Mouse (Mus musculus) kidney, embryonic 14.5 days (tissue): ENCODE measurements around the gene Rhbdd1. TPM values are rescaled to one million over a fixed set of nuclear protein-coding genes. Genes with fewer than 3 reads are reported as not detected.

Experiments
- ATAC-seq: fragments of 200-750 bp; cut with Nextera tagmentation; 2 replicates; pipeline ENCODE4 v1.8.0; 2017; ENCODE audit warnings: moderate number of reproducible peaks, mild to moderate bottlenecking, moderate TSS enrichment, moderate library complexity; ENCODE audit not compliant: low FRiP score, low TSS enrichment
- H3K27ac ChIP-seq: fragments of 300-500 bp; sonication (generic); 2 replicates; pipeline ENCODE4 v1.5.1; 2014; ENCODE audit warnings: low read depth, mild to moderate bottlenecking, low read length, moderate library complexity, mixed read lengths
- H3K27me3 ChIP-seq: fragments of 300-500 bp; sonication (generic); 2 replicates; pipeline ENCODE4 v1.6.1; 2014; ENCODE audit warnings: mild to moderate bottlenecking, low read length; ENCODE audit not compliant: control insufficient read depth, insufficient read depth
- H3K36me3 ChIP-seq: fragments of 300-500 bp; sonication (generic); 2 replicates; pipeline ENCODE4 v1.6.1; 2014; ENCODE audit warnings: low read length, mixed read lengths; ENCODE audit not compliant: control insufficient read depth, insufficient read depth
- H3K4me1 ChIP-seq: fragments of 300-500 bp; sonication (generic); 2 replicates; pipeline ENCODE4 v1.6.1; 2014; ENCODE audit warnings: low read length, mixed read lengths; ENCODE audit not compliant: control insufficient read depth, insufficient read depth
- H3K4me2 ChIP-seq: fragments of 300-500 bp; sonication (generic); replicated peaks from 2 replicates; pipeline ENCODE4 v1.6.1; 2014; ENCODE audit warnings: low read depth, mild to moderate bottlenecking, low read length
- H3K4me3 ChIP-seq: fragments of 300-500 bp; sonication (generic); 2 replicates; pipeline ENCODE4 v1.5.1; 2014; ENCODE audit warnings: mild to moderate bottlenecking, low read length
- H3K9ac ChIP-seq: fragments of 300-500 bp; sonication (generic); 2 replicates; pipeline ENCODE4 v1.6.1; 2014; ENCODE audit warnings: low read depth, mild to moderate bottlenecking, low read length, moderate library complexity
- H3K9me3 ChIP-seq: fragments of 300-500 bp; sonication (generic); 2 replicates; pipeline ENCODE4 v1.6.1; 2016; ENCODE audit warnings: low read length; ENCODE audit not compliant: control insufficient read depth
- WGBS: fragments of 180-500 bp; shearing (Covaris S2); extraction: QIAGEN DNeasy Blood & Tissue Kit; methylation state at CpG from one replicate; pipeline ENCODE4 v1.1.7; 2014; 5-methylcytosine and 5-hydroxymethylcytosine counted together
- polyA plus RNA-seq: library from polyadenylated mRNA; unstranded; fragments of >200 nt; fragmentation: Nextera tagmentation; extraction: Ambion mirVana; gene quantifications from 2 replicates; pipeline ENCODE4 v1.2.1, GENCODE M21; 2014

Rhbdd1 gene
- polyA plus RNA-seq, 1 experiment from 2014 or later = 7.0 TPM

DNA sequence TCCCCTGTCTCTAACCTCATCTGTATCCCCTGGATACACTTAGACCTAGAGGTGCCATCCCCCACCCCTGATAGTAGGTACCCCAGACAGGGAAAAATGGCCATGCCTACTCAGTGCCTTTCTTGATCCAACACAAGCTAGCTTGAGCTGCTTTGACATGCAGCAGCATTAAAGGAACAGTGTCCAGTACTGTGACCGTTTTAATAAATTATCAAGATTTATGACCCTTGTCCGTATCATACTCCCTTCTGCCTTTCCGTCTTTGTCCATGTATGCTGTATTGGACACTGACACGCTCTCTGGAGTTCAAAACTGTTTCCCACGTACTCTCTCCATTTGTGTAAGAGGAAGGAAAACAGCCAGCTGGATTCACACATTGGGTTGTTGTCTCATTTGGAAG is 111.5 kb downstream of the Rhbdd1 start:
- Histone ChIP-seq H3K4me1 (no peaks in the 10 kb centered on the region; the same call in 1 of the 2 replicates), H3K4me3 (no peak overlapping the region), H3K27ac (no peak overlapping the region), H3K9me3 (no peaks in the 10 kb centered on the region), H3K9ac (no peak overlapping the region), H3K36me3 (no peaks in the 10 kb centered on the region), H3K27me3 (no peaks in the 10 kb centered on the region), H3K4me2 (no peak overlapping the region)
- ATAC-seq = peak; percentile 64; the same call in 1 of the 2 replicates
- 27% methylated on average over 5 of the region's 5 CpGs for WGBS

DNA sequence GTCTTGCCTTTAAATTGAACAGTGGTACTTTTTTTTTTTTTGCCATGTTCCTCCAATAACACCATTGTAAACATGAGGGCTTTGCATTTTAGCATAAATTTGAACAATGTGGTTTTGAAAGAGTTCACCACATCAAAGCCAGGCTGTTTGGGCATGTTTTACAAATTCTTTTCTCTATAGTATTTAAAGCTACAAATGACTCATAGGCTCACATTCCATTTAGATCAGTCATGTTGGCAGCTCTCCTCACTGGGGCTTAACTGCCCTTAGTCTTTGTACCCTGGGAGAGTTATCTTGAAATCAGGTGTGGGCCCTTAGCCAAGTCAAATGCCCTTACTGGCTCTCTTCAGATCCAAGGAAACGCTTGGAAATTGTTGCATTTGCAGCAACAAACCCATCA is 112.8 kb downstream of the Rhbdd1 start:
- no peak overlapping the region; the same call in 1 of the 2 replicates for H3K27ac ChIP-seq
- peak; percentile 53; the same call in 1 of the 2 replicates for ATAC-seq

DNA sequence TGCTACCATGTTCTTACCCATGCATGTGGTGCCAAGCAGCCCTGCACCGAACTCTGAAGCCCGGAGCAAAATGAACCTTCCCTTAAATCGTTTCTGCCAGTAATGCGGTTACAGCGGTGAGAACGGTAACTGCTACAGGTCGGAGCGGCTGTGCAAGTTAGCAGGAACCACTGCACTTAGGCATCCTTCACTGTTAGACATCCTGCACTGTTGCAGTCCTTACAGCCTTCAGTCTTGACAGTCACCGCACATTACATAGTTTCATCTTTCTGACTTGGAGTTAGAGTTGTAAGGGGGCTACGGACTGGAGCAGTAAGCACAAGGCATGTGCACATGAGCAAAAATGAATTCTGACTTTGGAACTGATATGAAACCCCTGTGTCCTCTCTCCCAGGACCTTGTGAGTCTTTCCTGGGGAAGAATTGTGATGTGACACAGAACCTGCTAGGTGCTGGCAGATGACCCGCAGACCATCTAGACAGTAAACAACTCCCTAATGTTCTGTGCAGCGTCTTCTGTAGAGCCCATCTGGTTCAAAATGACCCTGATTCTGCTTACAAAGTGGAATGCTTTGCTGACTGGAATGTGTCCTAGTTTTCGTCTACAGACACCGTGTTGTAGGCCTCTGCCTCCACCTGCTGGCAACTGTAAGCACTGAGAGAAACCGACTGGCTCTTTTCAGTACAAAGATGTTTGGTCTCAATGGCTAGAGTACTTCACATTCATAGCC is 116.8 kb downstream of the Rhbdd1 start:
- peak; percentile 71 for ATAC-seq
- H3K4me2 ChIP-seq = no peak overlapping the region
- H3K4me3 ChIP-seq = no peak overlapping the region
- H3K4me1 ChIP-seq = no peaks in the 10 kb centered on the region
- H3K27me3 ChIP-seq = no peaks in the 10 kb centered on the region
- H3K9me3 ChIP-seq = no peaks in the 10 kb centered on the region
- WGBS = 64% methylated on average over 15 of the region's 15 CpGs
- no peak overlapping the region for H3K9ac ChIP-seq
- H3K36me3 ChIP-seq = no peaks in the 10 kb centered on the region
- H3K27ac ChIP-seq = no peak overlapping the region

More for the DNA sequence above, 112.8 kb downstream of the Rhbdd1 start:
- no peak overlapping the region for H3K4me3 ChIP-seq
- H3K36me3 ChIP-seq = no peaks in the 10 kb centered on the region
- no peak overlapping the region for H3K4me2 ChIP-seq
- H3K27me3 ChIP-seq = no peaks in the 10 kb centered on the region
- WGBS = 33% methylated on average over 1 of the region's 1 CpGs
- H3K9ac ChIP-seq = no peak overlapping the region
- H3K9me3 ChIP-seq = no peaks in the 10 kb centered on the region
- no peaks in the 10 kb centered on the region; the same call in 1 of the 2 replicates for H3K4me1 ChIP-seq

DNA sequence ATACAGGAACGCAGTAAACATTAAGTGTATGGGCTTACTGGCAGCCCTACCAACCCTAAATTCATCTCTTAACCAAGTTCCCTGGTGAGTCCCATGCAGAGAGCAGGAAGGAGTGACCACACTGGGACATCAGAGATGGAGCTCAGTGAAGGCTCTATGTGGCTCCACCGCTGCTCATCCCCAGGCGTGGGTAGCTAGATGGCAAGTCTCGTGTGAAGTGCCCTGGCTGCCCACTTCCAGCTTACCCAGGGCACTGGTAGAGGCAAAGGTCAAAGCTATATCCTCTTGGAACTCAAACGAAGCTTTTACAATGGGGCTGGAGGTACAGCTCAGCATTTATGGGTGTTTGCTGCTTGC is 117.4 kb downstream of the Rhbdd1 start:
- no peak overlapping the region for H3K27ac ChIP-seq
- H3K27me3 ChIP-seq = no peaks in the 10 kb centered on the region
- no peak; the same call in 1 of the 2 replicates for ATAC-seq
- H3K36me3 ChIP-seq = no peaks in the 10 kb centered on the region
- no peaks in the 10 kb centered on the region for H3K9me3 ChIP-seq
- H3K4me1 ChIP-seq = no peaks in the 10 kb centered on the region
- H3K9ac ChIP-seq = no peak overlapping the region
- H3K4me3 ChIP-seq = no peak overlapping the region
- WGBS = 79% methylated on average over 5 of the region's 5 CpGs
- no peak overlapping the region for H3K4me2 ChIP-seq

DNA sequence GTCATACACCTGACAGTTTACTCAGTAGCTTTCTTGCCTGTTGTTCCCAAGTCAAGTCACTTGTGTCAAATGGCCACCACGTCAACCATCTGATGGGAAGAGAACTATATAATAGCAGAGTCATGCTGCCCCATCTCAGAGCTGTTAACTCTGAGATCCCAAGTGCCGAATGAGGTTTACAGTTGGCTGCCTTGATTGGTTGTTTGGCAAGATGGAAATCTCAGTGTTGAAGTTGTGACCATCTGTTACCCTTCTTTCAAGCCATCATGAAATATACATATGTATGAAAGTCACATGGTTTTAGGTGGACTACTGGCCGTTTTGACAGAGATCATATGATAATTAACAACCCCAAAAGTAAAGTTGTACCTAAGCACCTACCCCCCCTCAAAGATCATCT is 121.0 kb downstream of the Rhbdd1 start:
- Histone ChIP-seq H3K36me3 (no peaks in the 10 kb centered on the region), H3K27ac (no peak overlapping the region), H3K4me2 (no peak overlapping the region), H3K9ac (no peak overlapping the region), H3K27me3 (no peaks in the 10 kb centered on the region), H3K4me1 (no peaks in the 10 kb centered on the region), H3K9me3 (no peaks in the 10 kb centered on the region), H3K4me3 (no peak overlapping the region)
- ATAC-seq = no peak
- WGBS = 77% methylated on average over 3 of the region's 3 CpGs

DNA sequence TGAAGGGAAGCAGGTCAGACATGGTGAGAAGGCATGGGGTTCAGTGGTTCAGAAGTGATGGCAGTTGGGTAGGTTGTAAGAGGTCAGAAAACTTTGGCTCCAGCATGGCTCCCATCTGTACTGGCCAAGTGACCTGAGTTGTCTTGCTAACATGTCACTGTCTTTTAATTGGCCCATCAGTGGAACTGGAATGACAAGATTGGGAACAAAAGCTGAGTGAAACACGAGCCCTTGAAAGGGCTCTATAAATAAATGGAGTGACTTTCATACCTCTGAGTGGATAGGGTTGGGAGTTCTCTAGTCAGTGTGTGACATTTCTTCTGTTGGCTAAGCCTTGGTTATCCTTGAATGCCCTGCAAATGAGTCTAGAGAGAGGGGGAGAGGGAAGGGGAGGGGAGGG is 123.9 kb downstream of the Rhbdd1 start:
- no peak for ATAC-seq
- H3K4me3 ChIP-seq = no peak overlapping the region
- H3K4me2 ChIP-seq = no peak overlapping the region
- H3K9ac ChIP-seq = no peak overlapping the region
- no peak overlapping the region for H3K27ac ChIP-seq
- no peaks in the 10 kb centered on the region for H3K36me3 ChIP-seq
- no peaks in the 10 kb centered on the region for H3K9me3 ChIP-seq
- no peaks in the 10 kb centered on the region for H3K27me3 ChIP-seq
- WGBS = 39% methylated on average over 1 of the region's 1 CpGs
- H3K4me1 ChIP-seq = no peaks in the 10 kb centered on the region

DNA sequence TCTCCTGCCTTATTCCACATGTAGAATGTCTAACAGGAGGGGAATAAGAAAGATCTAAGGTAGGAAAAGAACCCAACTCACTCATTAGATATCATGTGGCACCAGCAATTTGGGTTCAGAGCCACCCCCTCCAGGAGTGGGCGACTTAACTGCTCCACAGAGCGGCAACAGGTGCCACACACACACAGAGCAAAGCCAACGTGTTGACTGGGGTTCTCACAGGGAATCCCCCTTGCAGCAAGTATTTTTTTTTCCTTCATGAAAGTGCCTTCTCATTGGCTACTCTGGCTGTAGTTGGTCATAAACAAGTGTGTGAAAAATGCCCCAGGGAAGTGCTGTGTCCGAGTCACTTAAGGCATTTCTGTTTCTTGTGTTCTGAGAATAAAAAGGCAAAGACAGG is 127.3 kb downstream of the Rhbdd1 start:
- ATAC-seq = no peak
- Histone ChIP-seq H3K4me2 (no peak overlapping the region), H3K27ac (no peak overlapping the region), H3K4me3 (no peak overlapping the region), H3K9ac (no peak overlapping the region), H3K27me3 (no peaks in the 10 kb centered on the region), H3K36me3 (no peaks in the 10 kb centered on the region), H3K4me1 (no peaks in the 10 kb centered on the region), H3K9me3 (no peaks in the 10 kb centered on the region)
- 41% methylated on average over 4 of the region's 4 CpGs for WGBS

DNA sequence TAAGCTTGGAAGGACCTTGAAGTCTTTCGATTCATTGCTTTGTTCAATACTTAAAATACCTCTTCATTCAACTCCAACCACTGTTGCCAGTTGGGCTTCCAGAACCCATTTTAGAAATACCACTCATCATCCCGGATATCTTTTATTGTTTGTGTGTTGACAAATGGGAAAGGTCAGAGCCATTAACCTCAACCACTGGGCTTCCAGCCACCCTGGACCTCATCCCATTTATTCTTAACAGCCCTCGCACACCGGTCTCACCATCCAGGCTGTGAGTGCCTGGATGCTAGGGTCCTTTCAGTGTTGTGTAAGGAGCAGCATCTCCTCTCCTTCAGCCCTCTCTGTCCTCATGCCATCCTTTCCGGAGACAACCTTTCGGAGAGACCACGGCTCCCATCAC is 129.8 kb downstream of the Rhbdd1 start:
- no peaks in the 10 kb centered on the region for H3K27me3 ChIP-seq
- H3K9ac ChIP-seq = no peak overlapping the region
- ATAC-seq = no peak
- H3K4me1 ChIP-seq = no peaks in the 10 kb centered on the region
- WGBS = 73% methylated on average over 7 of the region's 7 CpGs
- no peaks in the 10 kb centered on the region for H3K9me3 ChIP-seq
- no peak overlapping the region for H3K4me3 ChIP-seq
- no peaks in the 10 kb centered on the region for H3K36me3 ChIP-seq
- H3K4me2 ChIP-seq = no peak overlapping the region
- no peak overlapping the region for H3K27ac ChIP-seq

DNA sequence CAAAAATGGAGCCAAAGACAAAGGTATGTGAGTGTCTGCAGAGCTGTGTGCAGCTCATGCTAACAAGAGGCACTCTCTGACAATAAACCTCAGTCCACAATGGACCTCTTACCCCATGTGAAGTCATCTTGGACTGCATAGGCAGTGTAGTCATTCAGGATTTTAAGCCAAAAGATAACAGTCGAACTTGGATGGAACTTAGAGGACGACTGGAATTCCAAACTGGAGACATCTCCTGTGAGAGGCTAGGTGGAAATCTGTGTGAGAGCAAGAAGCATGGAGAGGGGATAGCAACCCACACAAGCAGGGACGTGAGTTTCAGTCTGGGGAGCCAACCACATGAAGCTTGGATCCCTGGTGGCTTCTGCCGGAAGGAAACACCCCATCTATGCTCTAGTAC is 133.6 kb downstream of the Rhbdd1 start:
- H3K4me3 ChIP-seq = no peak overlapping the region
- no peak overlapping the region for H3K4me2 ChIP-seq
- H3K4me1 ChIP-seq = no peaks in the 10 kb centered on the region
- H3K9me3 ChIP-seq = no peaks in the 10 kb centered on the region
- no peak overlapping the region for H3K9ac ChIP-seq
- no peaks in the 10 kb centered on the region for H3K36me3 ChIP-seq
- WGBS = 83% methylated on average over 4 of the region's 4 CpGs
- H3K27me3 ChIP-seq = no peaks in the 10 kb centered on the region
- ATAC-seq = no peak
- no peak overlapping the region for H3K27ac ChIP-seq
